Mouse (Mus musculus): ENCODE measurements around the gene Zic1.

DNA sequence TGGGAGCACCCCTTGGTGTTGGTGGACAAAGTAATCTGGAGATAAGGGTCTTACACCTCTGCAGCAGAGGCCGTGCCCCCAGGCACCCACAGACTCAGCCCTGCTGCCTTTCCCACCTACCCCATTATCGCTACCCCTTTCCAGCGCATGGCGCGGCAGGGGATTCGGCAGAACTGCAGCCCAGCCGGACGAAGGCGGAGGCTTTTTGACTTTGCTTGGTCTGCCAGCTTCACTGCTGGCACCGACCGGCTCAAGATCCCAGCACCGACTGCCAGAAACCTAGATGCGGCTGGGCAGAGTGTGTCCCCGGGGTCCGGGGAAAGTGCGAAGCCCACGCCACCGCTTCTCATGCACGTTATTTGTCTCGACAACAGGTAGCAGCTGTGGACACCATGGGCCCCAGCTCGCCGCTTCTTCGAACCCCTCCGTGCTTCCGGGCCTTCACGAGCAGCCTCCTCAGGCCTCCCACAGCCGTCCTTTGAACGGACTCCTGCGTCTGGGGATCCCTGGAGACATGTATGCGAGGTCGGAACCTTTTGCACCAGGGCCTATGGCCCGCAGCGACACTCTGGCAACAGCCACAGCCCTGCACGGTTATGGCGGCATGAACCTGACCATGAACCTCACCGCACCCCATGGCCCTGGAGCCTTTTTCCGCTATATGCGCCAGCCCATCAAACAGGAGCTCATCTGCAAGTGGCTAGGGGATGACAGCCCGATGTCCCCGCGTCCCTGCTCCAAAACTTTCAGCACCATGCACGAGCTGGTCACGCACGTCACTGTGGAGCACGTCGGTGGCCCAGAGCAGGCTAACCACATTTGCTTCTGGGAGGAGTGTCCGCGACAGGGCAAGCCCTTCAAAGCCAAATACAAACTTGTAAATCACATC, 13.0 kb upstream of the Zic1 start:
- TF ChIP-seq POLR2A (IDR thresholded peaks at IDR 0.05; ENCODE audit: insufficient read depth, low read depth, low read length) = no peak
- no peak for TF ChIP-seq CTCF (IDR thresholded peaks at IDR 0.05)
